Mouse (Mus musculus): Measurements from ENCODE around the gene Setd3. TPM values are rescaled to one million over a fixed set of nuclear protein-coding genes. Genes with fewer than 3 reads are reported as not detected.

Gene Setd3
- polyA plus RNA-seq, 1 experiment = 66.6 TPM

GRCm38 (mm10) chr12:108098201-108098980, 80.7 kb downstream of the Setd3 start:
- Histone ChIP-seq H3K4me1 (ENCODE audit: control insufficient read depth, insufficient read depth, low read length) (no peaks in the 10 kb centered on the region), H3K4me3 (ENCODE audit: insufficient read depth, low read length) (no peak overlapping the region), H3K27ac (ENCODE audit: insufficient read depth, low read length) (no peak overlapping the region)
- TF ChIP-seq POLR2A (IDR thresholded peaks at IDR 0.05; ENCODE audit: low read depth, low read length) (no peak), CTCF (IDR thresholded peaks at IDR 0.05; ENCODE audit: borderline replicate concordance, insufficient read depth, low read length) (no peak)

- Histone ChIP-seq H3K4me1 (ENCODE audit: control insufficient read depth, insufficient read depth, low read length) (no peaks in the 10 kb centered on the region), H3K27ac (ENCODE audit: insufficient read depth, low read length) (no peak overlapping the region), H3K4me3 (ENCODE audit: insufficient read depth, low read length) (no peak overlapping the region)
- TF ChIP-seq CTCF (IDR thresholded peaks at IDR 0.05; ENCODE audit: borderline replicate concordance, insufficient read depth, low read length) = no peak
- TF ChIP-seq POLR2A (IDR thresholded peaks at IDR 0.05; ENCODE audit: low read depth, low read length) = no peak
These were observed 81.5 kb downstream of the Setd3 start for GRCm38 (mm10) chr12:108097643-108098042.

- H3K27ac ChIP-seq (ENCODE audit: insufficient read depth, low read length) = no peak overlapping the region
- H3K4me1 ChIP-seq (ENCODE audit: control insufficient read depth, insufficient read depth, low read length) = no peaks in the 10 kb centered on the region
- no peak for TF ChIP-seq POLR2A (IDR thresholded peaks at IDR 0.05; ENCODE audit: low read depth, low read length)
- no peak for TF ChIP-seq CTCF (IDR thresholded peaks at IDR 0.05; ENCODE audit: borderline replicate concordance, insufficient read depth, low read length)
- H3K4me3 ChIP-seq (ENCODE audit: insufficient read depth, low read length) = no peak overlapping the region
These were observed 90.9 kb downstream of the Setd3 start for GRCm38 (mm10) chr12:108088253-108088652.

GRCm38 (mm10) chr12:108087489-108087888, 91.6 kb downstream of the Setd3 start:
- Histone ChIP-seq H3K4me1 (ENCODE audit: control insufficient read depth, insufficient read depth, low read length) (no peaks in the 10 kb centered on the region), H3K4me3 (ENCODE audit: insufficient read depth, low read length) (no peak overlapping the region), H3K27ac (ENCODE audit: insufficient read depth, low read length) (no peak overlapping the region)
- TF ChIP-seq CTCF (IDR thresholded peaks at IDR 0.05; ENCODE audit: borderline replicate concordance, insufficient read depth, low read length) (no peak), POLR2A (IDR thresholded peaks at IDR 0.05; ENCODE audit: low read depth, low read length) (no peak)

GRCm38 (mm10) chr12:108078122-108078752, 100.9 kb downstream of the Setd3 start:
- H3K4me1 ChIP-seq (ENCODE audit: control insufficient read depth, insufficient read depth, low read length) = no peaks in the 10 kb centered on the region
- H3K4me3 ChIP-seq (ENCODE audit: insufficient read depth, low read length) = no peak overlapping the region
- no peak overlapping the region for H3K27ac ChIP-seq (ENCODE audit: insufficient read depth, low read length)
- TF ChIP-seq CTCF (IDR thresholded peaks at IDR 0.05; ENCODE audit: borderline replicate concordance, insufficient read depth, low read length) = no peak
- no peak for TF ChIP-seq POLR2A (IDR thresholded peaks at IDR 0.05; ENCODE audit: low read depth, low read length)

GRCm38 (mm10) chr12:108072907-108073306, 106.2 kb downstream of the Setd3 start:
- TF ChIP-seq POLR2A (IDR thresholded peaks at IDR 0.05; ENCODE audit: low read depth, low read length) (no peak), CTCF (IDR thresholded peaks at IDR 0.05; ENCODE audit: borderline replicate concordance, insufficient read depth, low read length) (no peak)
- peaks cover 7% of the 10 kb centered on the region for H3K4me1 ChIP-seq (ENCODE audit: control insufficient read depth, insufficient read depth, low read length)
- H3K27ac ChIP-seq (ENCODE audit: insufficient read depth, low read length) = no peak overlapping the region
- H3K4me3 ChIP-seq (ENCODE audit: insufficient read depth, low read length) = no peak overlapping the region

- TF ChIP-seq POLR2A (IDR thresholded peaks at IDR 0.05; ENCODE audit: low read depth, low read length) = no peak
- no peak for TF ChIP-seq CTCF (IDR thresholded peaks at IDR 0.05; ENCODE audit: borderline replicate concordance, insufficient read depth, low read length)
- Histone ChIP-seq H3K27ac (ENCODE audit: insufficient read depth, low read length) (no peak overlapping the region), H3K4me3 (ENCODE audit: insufficient read depth, low read length) (no peak overlapping the region), H3K4me1 (ENCODE audit: control insufficient read depth, insufficient read depth, low read length) (peaks cover 7% of the 10 kb centered on the region)
These were observed 108.1 kb downstream of the Setd3 start for GRCm38 (mm10) chr12:108070685-108071662.

GRCm38 (mm10) chr12:108069504-108069903, 109.6 kb downstream of the Setd3 start:
- Histone ChIP-seq H3K4me3 (ENCODE audit: insufficient read depth, low read length) (no peak overlapping the region), H3K27ac (ENCODE audit: insufficient read depth, low read length) (no peak overlapping the region), H3K4me1 (ENCODE audit: control insufficient read depth, insufficient read depth, low read length) (peaks cover 11% of the 10 kb centered on the region)
- TF ChIP-seq CTCF (IDR thresholded peaks at IDR 0.05; ENCODE audit: borderline replicate concordance, insufficient read depth, low read length) (no peak), POLR2A (IDR thresholded peaks at IDR 0.05; ENCODE audit: low read depth, low read length) (no peak)

- H3K4me3 ChIP-seq (ENCODE audit: insufficient read depth, low read length) = no peak overlapping the region
- no peak overlapping the region for H3K27ac ChIP-seq (ENCODE audit: insufficient read depth, low read length)
- TF ChIP-seq CTCF (IDR thresholded peaks at IDR 0.05; ENCODE audit: borderline replicate concordance, insufficient read depth, low read length) (no peak), POLR2A (IDR thresholded peaks at IDR 0.05; ENCODE audit: low read depth, low read length) (no peak)
- H3K4me1 ChIP-seq (ENCODE audit: control insufficient read depth, insufficient read depth, low read length) = peaks cover 15% of the 10 kb centered on the region
These were observed 111.2 kb downstream of the Setd3 start for GRCm38 (mm10) chr12:108067811-108068375.
